Mouse (Mus musculus) heart, postnatal 14 days (tissue): ENCODE results near the gene Ccdc134. TPM values are rescaled to one million over a fixed set of nuclear protein-coding genes. Genes with fewer than 3 reads are reported as not detected.

Experiments used
- DNase-seq, 2 experiments: peaks; one replicate each; pipeline ENCODE4 v3.0.0; 2021 to 2022
- intact Hi-C: fragments of 180-260 bp; cut with DNase I; formaldehyde crosslinking; loops from one replicate; pipeline ENCODE4 v1.15.1; 2025
- total RNA-seq, 2 experiments: library from RNA; stranded (reverse); gene quantifications; 2 replicates each; pipeline ENCODE4 v1.2.3; 2021

Gene Ccdc134
- total RNA-seq, 2 experiments from 2014 or later, result 4.8 to 5.8 TPM

GRCm38 (mm10) chr15:82166240-82167100, 38.7 kb downstream of the Ccdc134 start:
- intact Hi-C loops, result no loop called here
- no peak for DNase-seq

DNA sequence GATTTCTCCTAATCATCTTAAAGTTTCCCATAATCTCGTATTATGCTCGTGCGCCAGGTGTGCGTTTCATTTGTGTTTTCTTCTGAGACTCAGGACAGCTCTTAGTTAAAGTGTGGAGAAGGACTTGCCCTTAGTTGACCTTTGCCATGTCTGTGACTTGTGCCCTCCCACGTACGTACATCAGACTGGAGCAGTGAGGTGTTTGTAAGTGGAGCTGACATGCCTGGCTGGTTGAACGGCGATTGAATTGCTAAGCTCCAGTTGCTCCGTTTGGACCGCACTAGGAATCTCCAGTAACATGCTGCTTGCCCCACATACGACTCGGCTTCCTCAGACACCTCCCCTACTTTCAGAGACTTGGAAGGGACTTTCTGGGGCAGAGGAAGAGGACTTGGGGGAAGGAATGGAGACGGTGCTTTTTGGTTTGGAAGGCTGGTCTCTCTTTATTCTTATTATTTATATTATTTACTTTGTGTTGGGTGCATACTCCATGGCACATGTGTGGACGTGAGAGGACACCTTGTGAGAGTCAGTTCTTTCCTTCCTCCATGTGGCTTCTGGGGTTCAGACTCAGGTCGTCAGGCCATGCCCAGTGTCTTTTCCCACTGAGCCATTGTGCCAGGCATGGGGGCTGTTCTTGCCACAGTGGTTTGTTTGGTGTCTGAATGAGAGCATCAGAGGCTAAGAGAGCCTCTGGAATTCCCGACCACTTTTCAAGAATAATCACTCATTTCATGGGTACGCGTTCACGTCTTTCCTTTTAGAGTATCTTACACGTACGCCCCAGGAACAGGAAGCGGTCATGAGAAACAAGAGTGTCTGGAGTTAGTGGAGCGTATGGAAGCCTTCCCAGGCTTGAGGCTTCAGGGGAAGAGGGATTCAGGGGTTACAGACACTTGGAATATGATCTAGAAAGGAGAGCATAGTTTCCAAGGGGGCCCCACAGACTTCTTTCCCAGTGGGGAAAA, 39.8 kb downstream of the Ccdc134 start:
- no peak for DNase-seq
- intact Hi-C loops, result no loop called here

- DNase-seq, result no peak
- intact Hi-C loops, result no loop called here
These were observed 41.9 kb downstream of the Ccdc134 start for GRCm38 (mm10) chr15:82169671-82170070.

- DNase-seq, result no peak
- intact Hi-C loops, result no loop called here
These were observed 43.0 kb downstream of the Ccdc134 start for GRCm38 (mm10) chr15:82170437-82171377.

DNA sequence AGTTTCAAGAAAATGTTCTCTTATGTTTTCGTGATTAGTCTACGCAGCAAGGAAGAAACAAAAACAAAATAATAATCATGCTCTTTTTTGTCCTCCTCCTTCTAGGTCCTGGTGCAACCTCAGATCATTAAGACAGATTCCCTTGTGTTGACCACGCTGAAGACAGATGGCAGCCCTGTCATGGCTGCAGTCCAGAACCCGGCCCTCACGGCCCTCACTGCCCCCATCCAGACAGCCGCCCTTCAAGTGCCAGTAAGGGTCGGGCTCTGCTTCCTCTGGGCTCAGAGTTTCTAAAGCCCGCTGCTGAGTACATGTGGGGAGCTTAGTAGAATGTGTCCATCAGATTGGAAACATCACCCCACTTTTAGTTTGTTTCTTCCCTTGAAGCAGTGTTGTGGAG, 44.9 kb downstream of the Ccdc134 start:
- no peak for DNase-seq
- intact Hi-C loops, result no loop called here

- no peak for DNase-seq
- intact Hi-C loops, result no loop called here
These were observed 47.4 kb downstream of the Ccdc134 start for GRCm38 (mm10) chr15:82175091-82175490.

GRCm38 (mm10) chr15:82177743-82178290, 50.1 kb downstream of the Ccdc134 start:
- intact Hi-C loops, result no loop called here
- DNase-seq, result no peak

GRCm38 (mm10) chr15:82181131-82181530, 53.4 kb downstream of the Ccdc134 start:
- no peak for DNase-seq
- intact Hi-C loops, result no loop called here

DNA sequence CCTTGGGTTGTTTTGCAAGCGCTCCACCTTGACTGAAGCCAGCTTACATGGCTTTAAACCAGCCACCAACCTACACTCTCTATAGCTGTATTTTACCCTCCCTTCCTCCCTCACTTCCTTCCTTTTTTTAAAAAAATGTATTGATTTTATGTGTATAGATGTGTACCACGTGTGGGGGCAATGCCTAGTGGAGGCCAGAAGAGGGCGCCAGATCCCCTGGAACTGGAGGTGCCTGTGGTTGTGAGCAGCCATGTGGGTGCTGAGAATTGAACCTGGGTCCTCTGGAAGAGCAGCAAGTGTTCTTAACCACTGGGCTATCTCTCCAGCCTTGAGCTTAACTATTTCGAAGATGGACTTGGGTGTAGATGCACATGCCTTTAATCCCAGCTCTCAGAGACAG, 54.6 kb downstream of the Ccdc134 start:
- no peak for DNase-seq
- intact Hi-C loops, result no loop called here

GRCm38 (mm10) chr15:82183596-82183995, 55.9 kb downstream of the Ccdc134 start:
- intact Hi-C loops, result no loop called here
- DNase-seq, result no peak

DNA sequence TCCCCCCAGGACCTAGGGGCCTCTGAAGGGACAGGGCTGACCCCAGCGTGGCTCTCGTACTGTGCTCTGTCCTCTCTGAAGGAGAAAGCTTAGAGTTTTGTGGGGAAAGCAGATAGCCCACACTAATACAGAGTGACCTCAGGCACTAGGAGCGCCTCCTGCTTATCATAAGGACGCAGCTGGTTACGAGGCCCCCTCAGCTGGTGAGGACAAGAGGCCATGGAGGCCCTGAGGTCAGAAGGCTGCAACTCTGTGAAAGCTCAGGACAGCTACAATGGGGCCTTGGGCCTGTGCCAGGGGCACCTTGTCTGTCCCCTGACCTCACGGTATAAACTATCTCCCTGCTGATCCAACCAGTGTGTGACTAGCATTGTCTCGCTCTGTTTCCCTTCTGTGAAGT, 56.5 kb downstream of the Ccdc134 start:
- intact Hi-C loops, result no loop called here
- DNase-seq, result no peak

DNA sequence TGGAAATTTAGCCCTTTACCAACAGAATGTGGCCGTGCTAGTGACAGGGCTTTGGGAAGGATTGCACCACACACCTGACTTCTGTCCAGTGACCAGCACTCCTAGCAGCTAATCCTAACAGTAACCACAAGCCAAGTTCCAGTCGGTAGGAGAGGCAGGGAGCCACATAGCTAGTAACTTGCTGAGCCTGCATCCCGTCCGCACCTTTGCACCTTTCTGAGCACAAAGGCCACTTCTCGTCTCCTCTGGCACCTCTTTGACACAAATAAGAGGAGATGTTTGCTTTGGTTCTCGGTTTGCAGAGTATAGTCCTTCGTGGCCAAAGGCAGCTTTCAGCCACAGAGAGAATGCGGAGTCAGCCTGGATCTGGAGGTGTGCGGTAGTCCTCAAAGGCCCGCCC, 56.9 kb downstream of the Ccdc134 start:
- DNase-seq, result no peak

GRCm38 (mm10) chr15:82185062-82185783, 57.5 kb downstream of the Ccdc134 start:
- intact Hi-C loops, result no loop called here
- no peak for DNase-seq

More for the DNA sequence above, 56.9 kb downstream of the Ccdc134 start:
- intact Hi-C loops, result no loop called here

DNA sequence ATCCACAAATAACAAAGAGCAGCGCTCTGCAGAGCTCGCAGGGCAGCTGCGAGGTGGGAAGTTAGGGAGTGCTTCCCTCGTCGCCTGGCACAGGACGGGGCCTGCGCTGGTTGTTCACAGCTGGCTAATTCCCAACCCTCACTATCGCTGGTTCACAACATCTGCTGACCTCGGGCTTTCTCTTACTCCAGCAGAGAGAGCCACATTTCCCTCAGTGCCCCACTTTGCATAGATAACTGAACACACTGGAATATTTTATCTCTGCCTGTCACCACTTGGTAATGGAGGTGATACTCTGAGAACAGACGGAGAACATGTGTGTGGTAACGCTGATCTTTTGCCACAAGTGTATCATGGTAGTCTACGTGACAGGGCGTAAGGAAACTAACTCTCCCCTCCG, 58.4 kb downstream of the Ccdc134 start:
- peak; percentile 30 to 53 for DNase-seq
- intact Hi-C loops, result no loop called here

- intact Hi-C loops, result no loop called here
- DNase-seq, result no peak
These were observed 59.2 kb downstream of the Ccdc134 start for GRCm38 (mm10) chr15:82186931-82187330.

DNA sequence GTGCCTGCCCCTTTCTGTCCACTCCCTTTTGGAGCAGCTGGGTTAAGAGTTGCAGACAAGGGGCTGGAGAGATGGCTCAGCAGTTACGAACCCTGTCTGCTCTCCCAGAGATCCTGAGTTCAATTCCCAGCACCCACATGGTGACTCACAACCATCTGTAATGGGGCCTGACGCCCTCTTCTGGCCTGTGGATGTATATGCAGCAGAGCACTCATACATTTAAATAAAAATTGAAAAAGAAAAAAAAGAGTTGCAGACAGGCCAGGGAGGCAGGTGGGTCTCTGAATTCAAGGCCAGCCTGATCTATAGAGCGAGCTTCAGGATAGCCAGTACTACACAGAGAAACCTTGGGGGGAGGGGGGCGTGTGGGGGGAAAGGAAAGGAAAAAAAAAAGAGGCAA, 59.7 kb downstream of the Ccdc134 start:
- no peak for DNase-seq

GRCm38 (mm10) chr15:82187924-82188323, 60.2 kb downstream of the Ccdc134 start:
- no peak for DNase-seq
- intact Hi-C loops, result no loop called here

More for the DNA sequence above, 59.7 kb downstream of the Ccdc134 start:
- intact Hi-C loops, result no loop called here

- intact Hi-C loops, result no loop called here
- DNase-seq, result peak; percentile 50 to 60
These were observed 60.9 kb downstream of the Ccdc134 start for GRCm38 (mm10) chr15:82188481-82189240.
